Mouse (Mus musculus): Measurements from ENCODE around the gene Pdzrn4. TPM values are rescaled to one million over a fixed set of nuclear protein-coding genes. Genes with fewer than 3 reads are reported as not detected.

The Pdzrn4 gene
- polyA plus RNA-seq, 2 experiments: 1.4 to 1.9 TPM

DNA sequence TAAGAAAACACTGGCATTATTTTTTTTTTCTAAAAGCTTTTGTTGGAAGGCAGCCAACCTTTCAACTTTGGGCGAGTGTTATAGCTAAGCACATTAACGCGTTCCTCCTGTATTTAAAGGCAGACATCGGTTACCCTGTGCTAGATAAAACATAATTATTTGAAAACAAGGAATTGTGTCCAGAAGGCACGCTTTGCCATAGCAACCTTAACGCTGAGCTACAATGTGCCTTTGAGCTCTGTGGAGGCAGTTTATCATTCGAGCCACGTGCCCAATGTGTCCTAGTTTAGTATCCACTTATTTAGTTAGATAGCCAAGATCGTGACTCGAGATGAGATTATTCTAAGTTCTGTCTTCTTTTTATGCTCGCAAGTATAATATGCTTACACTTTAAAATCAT is 180.8 kb downstream of the Pdzrn4 start:
- DNase-seq (ENCODE audit: low spot score) (no peak), ATAC-seq (ENCODE audit: low FRiP score, low read depth) (no peak)
- H3K9me3 ChIP-seq (ENCODE audit: control insufficient read depth, low read length): no peaks in the 10 kb centered on the region
- no peaks in the 10 kb centered on the region for H3K36me3 ChIP-seq (ENCODE audit: control insufficient read depth, insufficient read depth, low read length)
- H3K9ac ChIP-seq (ENCODE audit: low read depth, low read length, severe bottlenecking): no peak overlapping the region
- H3K4me3 ChIP-seq (replicated peaks; ENCODE audit: low read length): no peak overlapping the region
- peaks cover 13% of the 10 kb centered on the region for H3K4me1 ChIP-seq (ENCODE audit: control insufficient read depth, insufficient read depth, low read length)
- no peak for TF ChIP-seq POLR2A (IDR thresholded peaks at IDR 0.05; ENCODE audit: borderline replicate concordance, extremely low read depth, insufficient read depth, insufficient read length)
- no peak overlapping the region for H3K27ac ChIP-seq (replicated peaks; ENCODE audit: low read depth, low read length)
- H3K27me3 ChIP-seq (ENCODE audit: control insufficient read depth, insufficient read depth, low read length): no peaks in the 10 kb centered on the region
- WGBS: 53% methylated on average over 11 of the region's 11 CpGs
- H3K4me2 ChIP-seq (replicated peaks; ENCODE audit: low read depth, low read length, severe bottlenecking): no peak overlapping the region

DNA sequence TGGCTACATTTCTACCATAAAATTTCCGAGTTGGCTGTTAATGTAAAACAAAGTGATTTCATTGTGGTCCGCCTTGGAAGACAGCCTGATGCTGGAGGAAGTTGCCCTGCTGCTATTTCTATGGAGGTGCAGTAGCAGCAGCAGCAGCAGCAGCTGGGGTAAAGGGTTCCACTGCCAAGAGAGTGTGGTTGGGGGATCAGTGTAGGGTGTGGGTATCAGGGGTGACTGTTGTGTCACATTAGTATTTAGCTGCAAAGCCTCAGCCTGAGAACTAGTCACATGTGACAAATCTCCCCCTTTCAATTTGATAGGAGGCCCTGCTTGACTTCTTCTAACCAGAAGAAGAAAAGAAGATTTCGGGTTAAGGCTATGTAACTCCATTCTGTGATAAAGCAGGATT is 183.5 kb downstream of the Pdzrn4 start:
- H3K9ac ChIP-seq (ENCODE audit: low read depth, low read length, severe bottlenecking): no peak overlapping the region
- DNase-seq (ENCODE audit: low spot score) (peak; percentile 49), ATAC-seq (ENCODE audit: low FRiP score, low read depth) (no peak)
- H3K36me3 ChIP-seq (ENCODE audit: control insufficient read depth, insufficient read depth, low read length): no peaks in the 10 kb centered on the region
- no peaks in the 10 kb centered on the region for H3K27me3 ChIP-seq (ENCODE audit: control insufficient read depth, insufficient read depth, low read length)
- H3K4me3 ChIP-seq (replicated peaks; ENCODE audit: low read length): no peak overlapping the region
- WGBS: 38% methylated on average over 3 of the region's 3 CpGs
- TF ChIP-seq POLR2A (IDR thresholded peaks at IDR 0.05; ENCODE audit: borderline replicate concordance, extremely low read depth, insufficient read depth, insufficient read length): no peak
- no peak overlapping the region for H3K4me2 ChIP-seq (replicated peaks; ENCODE audit: low read depth, low read length, severe bottlenecking)
- H3K4me1 ChIP-seq (ENCODE audit: control insufficient read depth, insufficient read depth, low read length): peaks cover 13% of the 10 kb centered on the region
- H3K9me3 ChIP-seq (ENCODE audit: control insufficient read depth, low read length): no peaks in the 10 kb centered on the region
- no peak overlapping the region for H3K27ac ChIP-seq (replicated peaks; ENCODE audit: low read depth, low read length)

DNA sequence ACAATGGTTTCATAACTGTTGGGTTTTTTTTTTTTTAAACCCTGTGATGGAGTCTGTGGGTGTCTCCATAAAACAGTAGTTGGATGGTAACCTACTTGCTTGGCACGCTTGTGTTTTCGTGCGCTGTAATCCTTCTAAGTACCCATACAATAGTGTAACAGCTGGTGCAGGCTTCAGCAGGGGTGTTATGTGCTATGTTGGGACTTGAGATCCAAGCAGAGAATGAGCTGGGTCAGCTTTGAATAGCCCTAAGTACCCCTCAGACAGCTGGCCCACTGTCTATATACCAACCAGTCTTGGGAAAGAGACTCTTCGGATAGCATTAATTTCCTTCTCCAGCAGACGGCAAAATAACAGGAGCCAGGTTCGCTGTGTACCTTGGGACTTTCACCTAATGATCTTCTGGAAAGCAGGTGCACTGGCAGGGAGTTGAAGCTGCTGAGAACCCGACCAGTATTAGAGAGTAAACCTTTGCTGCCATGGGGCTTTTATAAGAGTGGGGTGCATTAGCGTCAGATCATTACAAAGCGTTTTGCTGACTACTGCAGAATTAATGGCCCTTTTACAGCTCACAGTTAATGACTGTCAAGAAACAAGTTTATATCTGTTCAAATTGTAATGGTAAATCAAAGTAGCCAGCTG is 184.2 kb downstream of the Pdzrn4 start:
- Histone ChIP-seq H3K9me3 (ENCODE audit: control insufficient read depth, low read length) (no peaks in the 10 kb centered on the region), H3K36me3 (ENCODE audit: control insufficient read depth, insufficient read depth, low read length) (no peaks in the 10 kb centered on the region), H3K27me3 (ENCODE audit: control insufficient read depth, insufficient read depth, low read length) (no peaks in the 10 kb centered on the region), H3K9ac (ENCODE audit: low read depth, low read length, severe bottlenecking) (no peak overlapping the region), H3K4me3 (replicated peaks; ENCODE audit: low read length) (no peak overlapping the region), H3K4me2 (replicated peaks; ENCODE audit: low read depth, low read length, severe bottlenecking) (0 out of 2 replicates have a peak overlapping the region, but pooled peaks have one; percentile 15), H3K27ac (replicated peaks; ENCODE audit: low read depth, low read length) (no peak overlapping the region), H3K4me1 (ENCODE audit: control insufficient read depth, insufficient read depth, low read length) (peaks cover 13% of the 10 kb centered on the region)
- TF ChIP-seq POLR2A (IDR thresholded peaks at IDR 0.05; ENCODE audit: borderline replicate concordance, extremely low read depth, insufficient read depth, insufficient read length): no peak
- DNase-seq (ENCODE audit: low spot score) (no peak), ATAC-seq (ENCODE audit: low FRiP score, low read depth) (peak; percentile 57; the same call in 1 of the 2 replicates)
- WGBS: 28% methylated on average over 9 of the region's 9 CpGs

DNA sequence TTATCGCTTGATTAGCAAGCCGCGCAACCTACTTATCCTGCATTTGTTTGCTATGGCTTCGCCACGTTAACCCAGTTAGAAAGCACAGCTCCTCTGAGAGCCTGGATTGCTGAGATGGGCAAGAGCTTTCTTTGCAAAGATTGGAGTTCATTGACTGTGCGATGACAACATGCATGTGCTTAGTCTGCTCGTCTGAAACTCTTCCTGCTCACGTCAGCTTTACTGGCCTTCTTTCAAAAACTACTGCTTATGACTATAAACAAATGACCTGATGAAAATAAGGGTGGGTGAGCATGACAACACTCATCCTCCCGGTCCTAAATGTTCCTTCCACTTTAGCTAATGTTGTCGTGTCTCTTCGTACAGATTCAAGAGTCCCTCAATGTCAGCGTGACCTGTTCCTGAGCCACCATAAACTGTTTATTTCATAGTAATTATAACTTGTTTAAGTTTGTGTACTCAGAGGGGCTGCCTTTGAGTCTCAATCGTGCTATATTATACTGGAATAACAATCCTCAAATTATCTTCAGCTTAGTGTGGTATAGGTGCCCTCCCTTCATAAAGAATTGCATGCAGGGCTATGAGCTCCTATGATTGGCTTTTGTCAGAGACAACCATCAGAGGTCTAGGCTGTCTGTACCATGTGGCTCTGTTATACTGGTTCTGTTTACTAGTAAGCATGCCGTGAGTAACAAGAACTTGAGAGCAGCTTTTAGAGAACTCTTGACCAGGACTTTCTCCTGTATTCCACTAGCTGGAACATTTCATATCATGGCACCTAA is 187.9 kb downstream of the Pdzrn4 start:
- 87% methylated on average over 14 of the region's 14 CpGs for WGBS

DNA sequence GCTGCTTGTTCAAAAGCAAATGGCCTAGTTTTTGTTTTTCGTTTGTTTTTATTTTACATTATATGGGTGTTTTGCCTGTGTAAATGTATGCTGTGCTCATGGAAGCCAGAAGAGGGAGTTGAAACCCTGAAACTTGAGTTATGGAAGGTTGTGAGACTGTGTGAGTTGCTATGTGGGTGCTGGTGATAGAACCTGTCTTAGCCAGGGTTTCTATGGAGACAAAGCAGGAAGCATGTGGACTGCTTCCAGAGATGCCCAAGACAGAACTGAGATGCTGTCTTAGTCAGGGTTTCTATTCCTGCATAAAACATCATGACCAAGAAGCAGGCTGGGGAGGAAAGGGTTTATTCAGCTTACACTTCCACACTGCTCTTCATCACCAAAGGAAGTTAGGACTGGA is 190.8 kb downstream of the Pdzrn4 start:
- H3K36me3 ChIP-seq (ENCODE audit: control insufficient read depth, insufficient read depth, low read length): no peaks in the 10 kb centered on the region
- H3K9me3 ChIP-seq (ENCODE audit: control insufficient read depth, low read length): no peaks in the 10 kb centered on the region
- peaks cover 2% of the 10 kb centered on the region; the same call in 1 of the 2 replicates for H3K4me1 ChIP-seq (ENCODE audit: control insufficient read depth, insufficient read depth, low read length)
- no peak overlapping the region for H3K9ac ChIP-seq (ENCODE audit: low read depth, low read length, severe bottlenecking)
- H3K27ac ChIP-seq (replicated peaks; ENCODE audit: low read depth, low read length): no peak overlapping the region
- no peak overlapping the region for H3K4me2 ChIP-seq (replicated peaks; ENCODE audit: low read depth, low read length, severe bottlenecking)
- H3K4me3 ChIP-seq (replicated peaks; ENCODE audit: low read length): no peak overlapping the region
- no peaks in the 10 kb centered on the region for H3K27me3 ChIP-seq (ENCODE audit: control insufficient read depth, insufficient read depth, low read length)
- ATAC-seq (ENCODE audit: low FRiP score, low read depth) (no peak), DNase-seq (ENCODE audit: low spot score) (no peak)
- TF ChIP-seq POLR2A (IDR thresholded peaks at IDR 0.05; ENCODE audit: borderline replicate concordance, extremely low read depth, insufficient read depth, insufficient read length): no peak
- 77% methylated on average over 1 of the region's 1 CpGs for WGBS

More for the DNA sequence above, 187.9 kb downstream of the Pdzrn4 start:
- Histone ChIP-seq H3K36me3 (ENCODE audit: control insufficient read depth, insufficient read depth, low read length) (no peaks in the 10 kb centered on the region), H3K27ac (replicated peaks; ENCODE audit: low read depth, low read length) (no peak overlapping the region), H3K4me2 (replicated peaks; ENCODE audit: low read depth, low read length, severe bottlenecking) (no peak overlapping the region), H3K9me3 (ENCODE audit: control insufficient read depth, low read length) (no peaks in the 10 kb centered on the region), H3K9ac (ENCODE audit: low read depth, low read length, severe bottlenecking) (no peak overlapping the region), H3K4me1 (ENCODE audit: control insufficient read depth, insufficient read depth, low read length) (peaks cover 9% of the 10 kb centered on the region), H3K4me3 (replicated peaks; ENCODE audit: low read length) (no peak overlapping the region), H3K27me3 (ENCODE audit: control insufficient read depth, insufficient read depth, low read length) (no peaks in the 10 kb centered on the region)
- no peak for TF ChIP-seq POLR2A (IDR thresholded peaks at IDR 0.05; ENCODE audit: borderline replicate concordance, extremely low read depth, insufficient read depth, insufficient read length)
- DNase-seq (ENCODE audit: low spot score) (no peak), ATAC-seq (ENCODE audit: low FRiP score, low read depth) (no peak)
